Mouse (Mus musculus): Measurements from ENCODE around the gene Asxl1. TPM values are rescaled to one million over a fixed set of nuclear protein-coding genes. Genes with fewer than 3 reads are reported as not detected.

Asxl1 gene
- polyA plus RNA-seq, 1 experiment from 2014 or later = 12.3 TPM

- peaks cover 52% of the 10 kb centered on the region for H3K4me1 ChIP-seq
- under 1% methylated on average over 35 of the region's 64 CpGs for WGBS
- H3K36me3 ChIP-seq = no peaks in the 10 kb centered on the region
- ATAC-seq (ENCODE audit: insufficient number of reproducible peaks, low FRiP score, low TSS enrichment, low read depth) = peak; percentile 72
- H3K9me3 ChIP-seq (replicated peaks) = no peaks in the 10 kb centered on the region
- no peaks in the 10 kb centered on the region for H3K27me3 ChIP-seq
- H3K4me2 ChIP-seq (replicated peaks) = peak overlapping the region; percentile 98
- peak overlapping the region; percentile 94 for H3K27ac ChIP-seq (replicated peaks)
- H3K4me3 ChIP-seq (replicated peaks) = peak overlapping the region; percentile 91
- peak overlapping the region; percentile 70 for H3K9ac ChIP-seq
Observed at GRCm38 (mm10) chr2:153444254-153445136, 98.9 kb downstream of the Asxl1 start.

- under 1% methylated on average over 59 of the region's 59 CpGs for WGBS
- Histone ChIP-seq H3K4me3 (replicated peaks) (peak overlapping the region; percentile 91), H3K27me3 (no peaks in the 10 kb centered on the region), H3K9me3 (replicated peaks) (no peaks in the 10 kb centered on the region), H3K4me1 (peaks cover 48% of the 10 kb centered on the region), H3K27ac (replicated peaks) (peak overlapping the region; percentile 94), H3K36me3 (no peaks in the 10 kb centered on the region), H3K4me2 (replicated peaks) (peak overlapping the region; percentile 98), H3K9ac (peak overlapping the region; percentile 48)
- ATAC-seq (ENCODE audit: insufficient number of reproducible peaks, low FRiP score, low TSS enrichment, low read depth) = peak; percentile 35
Observed at GRCm38 (mm10) chr2:153445137-153446016, 99.7 kb downstream of the Asxl1 start.

- under 1% methylated on average over 8 of the region's 8 CpGs for WGBS
Observed at GRCm38 (mm10) chr2:153446017-153446408, 100.4 kb downstream of the Asxl1 start.

GRCm38 (mm10) chr2:153446476-153446875 is 100.8 kb downstream of the Asxl1 start:
- Histone ChIP-seq H3K27me3 (no peaks in the 10 kb centered on the region), H3K4me2 (replicated peaks) (peak overlapping the region; percentile 98), H3K4me1 (peaks cover 37% of the 10 kb centered on the region), H3K4me3 (replicated peaks) (peak overlapping the region; percentile 91; the same call in 1 of the 2 replicates), H3K27ac (replicated peaks) (0 out of 2 replicates have a peak overlapping the region, but pooled peaks have one; percentile 29), H3K9ac (no peak overlapping the region), H3K36me3 (no peaks in the 10 kb centered on the region), H3K9me3 (replicated peaks) (no peaks in the 10 kb centered on the region)
- 12% methylated on average over 4 of the region's 4 CpGs for WGBS
- ATAC-seq (ENCODE audit: insufficient number of reproducible peaks, low FRiP score, low TSS enrichment, low read depth) = no peak

More at GRCm38 (mm10) chr2:153446017-153446408, 100.4 kb downstream of the Asxl1 start:
- Histone ChIP-seq H3K4me3 (replicated peaks) (peak overlapping the region; percentile 91), H3K27ac (replicated peaks) (peak overlapping the region; percentile 94), H3K27me3 (no peaks in the 10 kb centered on the region), H3K36me3 (no peaks in the 10 kb centered on the region), H3K9ac (no peak overlapping the region), H3K9me3 (replicated peaks) (no peaks in the 10 kb centered on the region), H3K4me1 (peaks cover 41% of the 10 kb centered on the region), H3K4me2 (replicated peaks) (peak overlapping the region; percentile 98)
- ATAC-seq (ENCODE audit: insufficient number of reproducible peaks, low FRiP score, low TSS enrichment, low read depth) = no peak

- ATAC-seq (ENCODE audit: insufficient number of reproducible peaks, low FRiP score, low TSS enrichment, low read depth) = no peak
- no peak overlapping the region for H3K27ac ChIP-seq (replicated peaks)
- no peak overlapping the region for H3K4me2 ChIP-seq (replicated peaks)
- peaks cover 24% of the 10 kb centered on the region for H3K4me1 ChIP-seq
- 92% methylated on average over 3 of the region's 3 CpGs for WGBS
- no peaks in the 10 kb centered on the region for H3K27me3 ChIP-seq
- no peaks in the 10 kb centered on the region for H3K9me3 ChIP-seq (replicated peaks)
- H3K9ac ChIP-seq = no peak overlapping the region
- H3K36me3 ChIP-seq = no peaks in the 10 kb centered on the region
- H3K4me3 ChIP-seq (replicated peaks) = no peak overlapping the region
Observed at GRCm38 (mm10) chr2:153447719-153448118, 102.1 kb downstream of the Asxl1 start.

- H3K36me3 ChIP-seq = no peaks in the 10 kb centered on the region
- H3K27ac ChIP-seq (replicated peaks) = no peak overlapping the region
- H3K4me1 ChIP-seq = peaks cover 17% of the 10 kb centered on the region
- no peaks in the 10 kb centered on the region for H3K9me3 ChIP-seq (replicated peaks)
- no peak overlapping the region for H3K4me2 ChIP-seq (replicated peaks)
- ATAC-seq (ENCODE audit: insufficient number of reproducible peaks, low FRiP score, low TSS enrichment, low read depth) = no peak
- no peak overlapping the region for H3K9ac ChIP-seq
- 85% methylated on average over 6 of the region's 6 CpGs for WGBS
- H3K4me3 ChIP-seq (replicated peaks) = no peak overlapping the region
- no peaks in the 10 kb centered on the region for H3K27me3 ChIP-seq
Observed at GRCm38 (mm10) chr2:153448519-153448918, 102.9 kb downstream of the Asxl1 start.

Other genes starting within 250 kb of the Asxl1 start
- gene Hck, start 237.4 kb upstream of the Asxl1 start, polyA plus RNA-seq (2015; fragmentation: Nextera tagmentation; extraction: Ambion mirVana) = 10.2 and 11.8 TPM in 2 replicates
- gene Tm9sf4, start 184.5 kb upstream of the Asxl1 start, polyA plus RNA-seq (2015; fragmentation: Nextera tagmentation; extraction: Ambion mirVana) = 83.9 and 99.6 TPM in 2 replicates
- 16.0 and 16.5 TPM in 2 replicates for gene Tspyl3, start 120.4 kb upstream of the Asxl1 start, polyA plus RNA-seq (2015; fragmentation: Nextera tagmentation; extraction: Ambion mirVana)
- gene Plagl2, start 104.4 kb upstream of the Asxl1 start, polyA plus RNA-seq (2015; fragmentation: Nextera tagmentation; extraction: Ambion mirVana) = 16.0 and 18.8 TPM in 2 replicates
- gene Pofut1, start 104.3 kb upstream of the Asxl1 start, polyA plus RNA-seq (2015; fragmentation: Nextera tagmentation; extraction: Ambion mirVana) = 8.0 and 8.1 TPM in 2 replicates
- 7.5 and 9.0 TPM in 2 replicates for gene Kif3b, start 54.4 kb upstream of the Asxl1 start, polyA plus RNA-seq (2015; fragmentation: Nextera tagmentation; extraction: Ambion mirVana)
- not detected in 2 replicates for gene 4930404H24Rik, start 147.0 kb downstream of the Asxl1 start, polyA plus RNA-seq (2015; fragmentation: Nextera tagmentation; extraction: Ambion mirVana)
- 9.4 and 10.3 TPM in 2 replicates for gene Nol4l, start 184.1 kb downstream of the Asxl1 start, polyA plus RNA-seq (2015; fragmentation: Nextera tagmentation; extraction: Ambion mirVana)

Data from embryonic facial prominence, embryonic 15.5 days (tissue).